Mouse (Mus musculus) urinary bladder, adult 2 months (tissue): ENCODE measurements around the gene Mia3. TPM values are rescaled to one million over a fixed set of nuclear protein-coding genes. Genes with fewer than 3 reads are reported as not detected.
A peak's percentile ranks its signal among the peaks of the same experiment; 100 is the strongest.
"Not testable (repeated sequence)": the region's sequence is repeated elsewhere in the genome, so short reads cannot be mapped to it uniquely, and the experiment has no call there.

Experiments
- DNase-seq: peaks from one replicate; pipeline ENCODE4 v3.0.0; 2022; ENCODE audit warnings: low spot score
- polyA plus RNA-seq: library from polyadenylated mRNA; depleted of rRNA; stranded (reverse); fragments of >200 nt; gene quantifications from 2 replicates; pipeline ENCODE4 v1.2.3, GENCODE M21; 2012

Mia3 gene
- polyA plus RNA-seq, 1 experiment = 98.3 TPM

- peak; percentile 78 for DNase-seq
Observed at GRCm38 (mm10) chr1:183344886-183345816, 24.2 kb downstream of the Mia3 start.

GRCm38 (mm10) chr1:183342902-183343301, 26.5 kb downstream of the Mia3 start:
- not testable (repeated sequence) for DNase-seq

GRCm38 (mm10) chr1:183327171-183327570, 42.2 kb downstream of the Mia3 start:
- DNase-seq = no peak

- DNase-seq = no peak
Observed at GRCm38 (mm10) chr1:183324433-183324832, 44.9 kb downstream of the Mia3 start.

GRCm38 (mm10) chr1:183323923-183324322, 45.4 kb downstream of the Mia3 start:
- DNase-seq = no peak

GRCm38 (mm10) chr1:183322496-183322895, 46.9 kb downstream of the Mia3 start:
- DNase-seq = not testable (repeated sequence)

GRCm38 (mm10) chr1:183320708-183321107, 48.6 kb downstream of the Mia3 start:
- DNase-seq = no peak

GRCm38 (mm10) chr1:183315783-183316182, 53.6 kb downstream of the Mia3 start:
- DNase-seq = no peak

- DNase-seq = no peak
Observed at GRCm38 (mm10) chr1:183312076-183312475, 57.3 kb downstream of the Mia3 start.

- DNase-seq = not testable (repeated sequence)
Observed at GRCm38 (mm10) chr1:183309601-183310000, 59.8 kb downstream of the Mia3 start.

- DNase-seq = no peak
Observed at GRCm38 (mm10) chr1:183308476-183308875, 60.9 kb downstream of the Mia3 start.

GRCm38 (mm10) chr1:183307555-183307954, 61.8 kb downstream of the Mia3 start:
- DNase-seq = no peak

GRCm38 (mm10) chr1:183299161-183299560, 70.2 kb downstream of the Mia3 start:
- DNase-seq = peak; percentile 100

- DNase-seq = no peak
Observed at GRCm38 (mm10) chr1:183297886-183298489, 71.4 kb downstream of the Mia3 start.

GRCm38 (mm10) chr1:183297473-183297885, 71.9 kb downstream of the Mia3 start:
- peak; percentile 45 for DNase-seq

- DNase-seq = peak; percentile 94
Observed at GRCm38 (mm10) chr1:183296877-183297383, 72.4 kb downstream of the Mia3 start, which contains the start of gene Brox. Brox (minus strand) TSS chr1:183297269.

GRCm38 (mm10) chr1:183296465-183296864, 72.9 kb downstream of the Mia3 start, which contains the start of gene Aida:
Aida (plus strand) TSS chr1:183296590.
- DNase-seq = no peak

GRCm38 (mm10) chr1:183289576-183289975, 79.8 kb downstream of the Mia3 start:
- no peak for DNase-seq

- DNase-seq = no peak
Observed at GRCm38 (mm10) chr1:183288351-183288750, 81.0 kb downstream of the Mia3 start.
